Mouse (Mus musculus) stomach, embryonic 16.5 days (tissue): ENCODE data around the gene Kif3b. TPM values are rescaled to one million over a fixed set of nuclear protein-coding genes. Genes with fewer than 3 reads are reported as not detected.
"Not testable (repeated sequence)": the region's sequence is repeated elsewhere in the genome, so short reads cannot be mapped to it uniquely, and the experiment has no call there.

Source experiments
- ATAC-seq: fragments of 200-750 bp; cut with Nextera tagmentation; 2 replicates; pipeline ENCODE4 v1.8.0; 2017; ENCODE audit warnings: moderate number of reproducible peaks, moderate TSS enrichment; ENCODE audit not compliant: insufficient read depth, low FRiP score
- H3K27ac ChIP-seq: fragments of 300-500 bp; sonication (generic); 2 replicates; pipeline ENCODE4 v1.5.1; 2014; ENCODE audit warnings: low read length
- H3K27me3 ChIP-seq: fragments of 300-500 bp; sonication (generic); 2 replicates; pipeline ENCODE4 v1.6.1; 2014; ENCODE audit warnings: low read length, control low read depth, mixed read lengths; ENCODE audit not compliant: control insufficient read depth, insufficient read depth
- H3K36me3 ChIP-seq: fragments of 300-500 bp; sonication (generic); 2 replicates; pipeline ENCODE4 v1.6.1; 2014; ENCODE audit warnings: low read length; ENCODE audit not compliant: control insufficient read depth, insufficient read depth
- H3K4me1 ChIP-seq: fragments of 300-500 bp; sonication (generic); 2 replicates; pipeline ENCODE4 v1.6.1; 2014; ENCODE audit warnings: low read length, control low read depth, mixed read lengths; ENCODE audit not compliant: control insufficient read depth, insufficient read depth
- H3K4me2 ChIP-seq: fragments of 300-500 bp; sonication (generic); 2 replicates; pipeline ENCODE4 v1.6.1; 2014; ENCODE audit warnings: low read depth, low read length, mixed read lengths
- H3K4me3 ChIP-seq: fragments of 300-500 bp; sonication (generic); replicated peaks from 2 replicates; pipeline ENCODE4 v1.5.1; 2014; ENCODE audit warnings: mild to moderate bottlenecking, low read length
- H3K9ac ChIP-seq: fragments of 300-500 bp; sonication (generic); 2 replicates; pipeline ENCODE4 v1.6.1; 2014; ENCODE audit warnings: low read length
- H3K9me3 ChIP-seq: fragments of 300-500 bp; sonication (generic); replicated peaks from 2 replicates; pipeline ENCODE4 v1.6.1; 2016; ENCODE audit warnings: low read length, control low read depth; ENCODE audit not compliant: control insufficient read depth
- WGBS: fragments of 180-500 bp; shearing (Covaris S2); extraction: QIAGEN DNeasy Blood & Tissue Kit; methylation state at CpG from one replicate; pipeline ENCODE4 v1.1.7; 2014; 5-methylcytosine and 5-hydroxymethylcytosine counted together
- polyA plus RNA-seq: library from polyadenylated mRNA; unstranded; fragments of >200 nt; fragmentation: Nextera tagmentation; extraction: Ambion mirVana; gene quantifications from 2 replicates; pipeline ENCODE4 v1.2.1, GENCODE M21; 2015

Kif3b gene
- polyA plus RNA-seq, 1 experiment from 2014 or later, result 6.7 TPM

- Histone ChIP-seq H3K9ac (peak overlapping the region; percentile 98), H3K27me3 (no peaks in the 10 kb centered on the region), H3K9me3 (no peaks in the 10 kb centered on the region), H3K4me3 (peak overlapping the region; percentile 90), H3K36me3 (no peaks in the 10 kb centered on the region), H3K27ac (peak overlapping the region; percentile 99), H3K4me2 (peak overlapping the region; percentile 73), H3K4me1 (peaks cover 22% of the 10 kb centered on the region)
- peak; percentile 75 for ATAC-seq
- WGBS, result under 1% methylated on average over 59 of the region's 76 CpGs
These were observed 55.3 kb downstream of the Kif3b start for GRCm38 (mm10) chr2:153346221-153347182.

GRCm38 (mm10) chr2:153347183-153347781 is 56.1 kb downstream of the Kif3b start:
- Histone ChIP-seq H3K4me2 (peak overlapping the region; percentile 73), H3K4me3 (peak overlapping the region; percentile 90), H3K9ac (peak overlapping the region; percentile 98), H3K9me3 (no peaks in the 10 kb centered on the region), H3K27me3 (no peaks in the 10 kb centered on the region), H3K4me1 (peaks cover 22% of the 10 kb centered on the region), H3K27ac (peak overlapping the region; percentile 99), H3K36me3 (no peaks in the 10 kb centered on the region)
- WGBS, result 3% methylated on average over 9 of the region's 9 CpGs
- ATAC-seq, result no peak

DNA sequence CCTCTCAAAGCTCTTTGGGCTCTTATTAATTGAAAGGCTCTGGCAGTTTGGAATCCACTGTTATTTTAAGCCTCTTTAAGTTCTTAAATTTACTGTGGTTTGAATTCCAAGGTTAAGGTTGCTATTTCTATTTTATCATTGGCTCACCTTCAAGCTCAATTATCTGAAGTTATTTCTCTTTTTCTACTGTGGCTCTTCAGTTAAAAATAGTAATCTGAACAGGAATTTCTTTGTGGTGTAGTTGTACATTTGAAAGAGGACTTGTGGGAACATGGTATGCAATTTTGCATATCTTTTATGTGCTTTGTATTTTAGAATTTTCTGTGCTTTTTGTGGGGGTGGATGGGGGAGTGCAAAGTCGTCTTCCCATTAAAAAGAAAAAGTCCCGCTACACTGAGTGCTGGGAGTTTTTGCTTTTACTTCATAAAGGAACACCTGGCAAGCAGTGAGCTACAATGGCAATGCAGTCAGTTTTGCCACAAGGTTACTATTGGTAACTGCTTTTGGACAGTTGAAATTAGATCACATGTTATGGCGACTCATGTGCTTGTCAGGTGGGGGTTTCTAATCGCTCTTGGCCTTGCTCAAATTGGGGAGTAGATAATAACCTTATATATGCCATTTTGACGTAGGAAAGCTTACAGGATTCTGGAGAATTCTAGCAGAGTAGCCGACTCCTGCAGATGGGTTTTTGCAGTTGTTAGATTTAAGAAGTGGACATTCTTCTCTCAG is 57.1 kb downstream of the Kif3b start:
- Histone ChIP-seq H3K36me3 (no peaks in the 10 kb centered on the region), H3K4me2 (peak overlapping the region; percentile 73), H3K9me3 (no peaks in the 10 kb centered on the region), H3K4me3 (peak overlapping the region; percentile 22), H3K27me3 (no peaks in the 10 kb centered on the region), H3K4me1 (peaks cover 22% of the 10 kb centered on the region), H3K9ac (peak overlapping the region; percentile 49; the same call in 1 of the 2 replicates), H3K27ac (peak overlapping the region; percentile 18; the same call in 1 of the 2 replicates)
- ATAC-seq, result no peak
- WGBS, result 38% methylated on average over 6 of the region's 6 CpGs

GRCm38 (mm10) chr2:153350552-153351181 is 59.5 kb downstream of the Kif3b start:
- H3K4me3 ChIP-seq, result no peak overlapping the region
- WGBS, result 22% methylated on average over 6 of the region's 6 CpGs
- H3K4me2 ChIP-seq, result peak overlapping the region; percentile 33
- no peak for ATAC-seq
- H3K36me3 ChIP-seq, result no peaks in the 10 kb centered on the region
- no peaks in the 10 kb centered on the region for H3K9me3 ChIP-seq
- no peak overlapping the region for H3K9ac ChIP-seq
- H3K27me3 ChIP-seq, result no peaks in the 10 kb centered on the region
- peaks cover 18% of the 10 kb centered on the region for H3K4me1 ChIP-seq
- peak overlapping the region; percentile 48; the same call in 1 of the 2 replicates for H3K27ac ChIP-seq

DNA sequence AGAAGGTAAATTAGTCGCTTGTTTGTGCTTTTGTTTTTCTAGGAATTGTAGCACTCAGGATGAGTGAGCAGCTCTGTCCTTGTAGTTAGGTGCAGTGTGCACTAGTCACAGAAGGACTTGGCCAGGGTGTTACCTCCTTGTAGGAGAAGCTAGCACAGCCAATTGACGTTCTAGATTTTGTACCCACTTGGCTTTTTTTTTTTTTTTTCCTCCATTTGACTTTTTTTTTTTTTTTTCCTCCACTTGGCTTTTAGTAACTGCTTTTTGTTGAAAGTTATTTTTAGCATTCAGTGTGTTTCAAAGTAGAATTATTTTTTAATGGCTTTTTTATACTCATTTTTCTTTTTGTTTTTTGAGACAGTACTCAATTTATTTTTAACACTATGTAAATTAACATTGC is 63.4 kb downstream of the Kif3b start:
- Histone ChIP-seq H3K9me3 (no peaks in the 10 kb centered on the region), H3K36me3 (peaks cover 13% of the 10 kb centered on the region), H3K4me1 (peaks cover 8% of the 10 kb centered on the region), H3K27me3 (no peaks in the 10 kb centered on the region), H3K9ac (no peak overlapping the region), H3K4me2 (no peak overlapping the region), H3K4me3 (no peak overlapping the region), H3K27ac (no peak overlapping the region)
- ATAC-seq, result no peak
- 67% methylated on average over 2 of the region's 2 CpGs for WGBS

DNA sequence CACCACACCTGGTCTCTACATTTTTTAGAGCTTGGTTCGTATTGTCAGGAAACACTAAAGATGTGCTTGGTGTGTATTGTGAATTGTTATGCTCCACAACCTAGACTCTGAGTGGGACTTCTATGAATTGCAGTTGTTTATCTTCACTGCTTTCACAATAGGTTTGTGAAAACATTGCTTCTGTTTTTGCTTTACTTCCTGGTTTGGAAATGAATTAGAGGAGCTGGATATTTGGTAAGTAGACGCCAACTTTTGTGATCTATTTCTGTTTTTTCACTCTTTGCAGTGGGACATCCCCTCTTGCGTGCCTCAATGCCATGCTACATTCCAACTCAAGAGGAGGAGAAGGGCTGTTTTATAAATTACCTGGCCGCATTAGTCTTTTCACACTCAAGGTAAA is 65.6 kb downstream of the Kif3b start:
- no peak for ATAC-seq
- Histone ChIP-seq H3K36me3 (peaks cover 13% of the 10 kb centered on the region), H3K27ac (no peak overlapping the region), H3K9ac (no peak overlapping the region), H3K4me1 (no peaks in the 10 kb centered on the region), H3K4me2 (no peak overlapping the region), H3K9me3 (no peaks in the 10 kb centered on the region), H3K4me3 (no peak overlapping the region), H3K27me3 (no peaks in the 10 kb centered on the region)
- 90% methylated on average over 4 of the region's 4 CpGs for WGBS

GRCm38 (mm10) chr2:153361101-153361710 is 70.0 kb downstream of the Kif3b start:
- ATAC-seq, result no peak
- Histone ChIP-seq H3K27me3 (no peaks in the 10 kb centered on the region), H3K9me3 (no peaks in the 10 kb centered on the region), H3K9ac (no peak overlapping the region), H3K4me1 (no peaks in the 10 kb centered on the region), H3K4me3 (no peak overlapping the region), H3K36me3 (peaks cover 18% of the 10 kb centered on the region), H3K4me2 (no peak overlapping the region), H3K27ac (no peak overlapping the region)
- 88% methylated on average over 1 of the region's 1 CpGs for WGBS

- H3K9ac ChIP-seq, H3K4me2 ChIP-seq, ATAC-seq, H3K27ac ChIP-seq, H3K27me3 ChIP-seq, H3K9me3 ChIP-seq, H3K4me1 ChIP-seq, H3K4me3 ChIP-seq: not testable (repeated sequence)
- WGBS, result 91% methylated on average over 14 of the region's 14 CpGs
- H3K36me3 ChIP-seq, result peaks cover 22% of the 10 kb centered on the region
These were observed 73.3 kb downstream of the Kif3b start for GRCm38 (mm10) chr2:153364531-153364930.
